Mouse (Mus musculus): ENCODE results near the gene Brpf3. TPM values are rescaled to one million over a fixed set of nuclear protein-coding genes. Genes with fewer than 3 reads are reported as not detected.
"Not testable (repeated sequence)": the region's sequence is repeated elsewhere in the genome, so short reads cannot be mapped to it uniquely, and the experiment has no call there.

The Brpf3 gene
- 10 to 100 TPM; 51.5 to 55.0 TPM for total RNA-seq (2021)
- long read RNA-seq, experiment 1, full-length matches to known transcripts: 2 of 10 reads
- long read RNA-seq, experiment 1, partial matches to known transcripts: 2 of 10 reads
- long read RNA-seq, experiment 1, other reads (novel, unspliced or antisense): 6 of 10 reads
- long read RNA-seq, experiment 2, partial matches to known transcripts: 2 of 3 reads
- long read RNA-seq, experiment 2, other reads (novel, unspliced or antisense): 1 of 3 reads

GRCm38 (mm10) chr17:28800671-28801412 lies at the start of gene Brpf3:
TSS of gene Brpf3 (plus strand) at chr17:28801090.
- peak; percentile 58 to 70 for DNase-seq (ENCODE audit: low spot score in 2 of 2)

- no peak for DNase-seq (ENCODE audit: low spot score in 2 of 2)
Observed at GRCm38 (mm10) chr17:28756447-28756846, 44.4 kb upstream of the Brpf3 start.

GRCm38 (mm10) chr17:28757470-28757869 lies 43.4 kb upstream of the Brpf3 start:
- DNase-seq (ENCODE audit: low spot score in 2 of 2): no peak

- DNase-seq (ENCODE audit: low spot score in 2 of 2): no peak
Observed at GRCm38 (mm10) chr17:28760736-28761312, 40.1 kb upstream of the Brpf3 start.

GRCm38 (mm10) chr17:28761871-28762270 lies 39.0 kb upstream of the Brpf3 start:
- DNase-seq (ENCODE audit: low spot score in 2 of 2): peak; percentile 77 to 82

- no peak for DNase-seq (ENCODE audit: low spot score in 2 of 2)
Observed at GRCm38 (mm10) chr17:28766203-28766602, 34.7 kb upstream of the Brpf3 start.

GRCm38 (mm10) chr17:28766781-28767515 lies 33.9 kb upstream of the Brpf3 start:
- DNase-seq (ENCODE audit: low spot score in 2 of 2): no peak

- no peak for DNase-seq (ENCODE audit: low spot score in 2 of 2)
Observed at GRCm38 (mm10) chr17:28769121-28769874, 31.6 kb upstream of the Brpf3 start, which contains the start of gene Mapk13. TSS of gene Mapk13 (plus strand) at chr17:28769297.

GRCm38 (mm10) chr17:28769875-28770421 lies 30.9 kb upstream of the Brpf3 start:
- peak in 1 of 2 experiments; percentile 13 for DNase-seq (ENCODE audit: low spot score in 2 of 2)

GRCm38 (mm10) chr17:28771289-28771688 lies 29.6 kb upstream of the Brpf3 start:
- DNase-seq (ENCODE audit: low spot score in 2 of 2): no peak

GRCm38 (mm10) chr17:28774303-28774702 lies 26.6 kb upstream of the Brpf3 start:
- DNase-seq (ENCODE audit: low spot score in 2 of 2): not testable (repeated sequence)

GRCm38 (mm10) chr17:28775161-28775560 lies 25.7 kb upstream of the Brpf3 start:
- DNase-seq (ENCODE audit: low spot score in 2 of 2): no peak

GRCm38 (mm10) chr17:28776817-28777216 lies 24.1 kb upstream of the Brpf3 start:
- no peak for DNase-seq (ENCODE audit: low spot score in 2 of 2)

GRCm38 (mm10) chr17:28777231-28778005 lies 23.5 kb upstream of the Brpf3 start:
- DNase-seq (ENCODE audit: low spot score in 2 of 2): no peak

GRCm38 (mm10) chr17:28779735-28780134 lies 21.2 kb upstream of the Brpf3 start:
- DNase-seq (ENCODE audit: low spot score in 2 of 2): no peak

GRCm38 (mm10) chr17:28780836-28781235 lies 20.1 kb upstream of the Brpf3 start:
- no peak for DNase-seq (ENCODE audit: low spot score in 2 of 2)

GRCm38 (mm10) chr17:28781290-28782045 lies 19.4 kb upstream of the Brpf3 start:
- DNase-seq (ENCODE audit: low spot score in 2 of 2): no peak

- no peak for DNase-seq (ENCODE audit: low spot score in 2 of 2)
Observed at GRCm38 (mm10) chr17:28785036-28785435, 15.9 kb upstream of the Brpf3 start.

GRCm38 (mm10) chr17:28787507-28787906 lies 13.4 kb upstream of the Brpf3 start:
- no peak for DNase-seq (ENCODE audit: low spot score in 2 of 2)

Measured in left cerebral cortex, adult 18-20 months (tissue).